Mouse (Mus musculus) adrenal gland, adult 18-20 months (tissue): ENCODE data around the gene Blvrb. TPM values are rescaled to one million over a fixed set of nuclear protein-coding genes. Genes with fewer than 3 reads are reported as not detected.
"Not testable (repeated sequence)": the region's sequence is repeated elsewhere in the genome, so short reads cannot be mapped to it uniquely, and the experiment has no call there.

Experiments used
- DNase-seq, 2 experiments: peaks; one replicate each; pipeline ENCODE4 v3.0.0; 2021 to 2022; ENCODE audit warnings: low spot score in 2 of 2
- total RNA-seq, 2 experiments: library from RNA; stranded (reverse); gene quantifications; 1 replicate in 1 of 2; 2 replicates in 1 of 2; pipeline ENCODE4 v1.2.3; 2021

The Blvrb gene
- total RNA-seq, 2 experiments from 2014 or later, result 40.1 to 56.1 TPM

DNA sequence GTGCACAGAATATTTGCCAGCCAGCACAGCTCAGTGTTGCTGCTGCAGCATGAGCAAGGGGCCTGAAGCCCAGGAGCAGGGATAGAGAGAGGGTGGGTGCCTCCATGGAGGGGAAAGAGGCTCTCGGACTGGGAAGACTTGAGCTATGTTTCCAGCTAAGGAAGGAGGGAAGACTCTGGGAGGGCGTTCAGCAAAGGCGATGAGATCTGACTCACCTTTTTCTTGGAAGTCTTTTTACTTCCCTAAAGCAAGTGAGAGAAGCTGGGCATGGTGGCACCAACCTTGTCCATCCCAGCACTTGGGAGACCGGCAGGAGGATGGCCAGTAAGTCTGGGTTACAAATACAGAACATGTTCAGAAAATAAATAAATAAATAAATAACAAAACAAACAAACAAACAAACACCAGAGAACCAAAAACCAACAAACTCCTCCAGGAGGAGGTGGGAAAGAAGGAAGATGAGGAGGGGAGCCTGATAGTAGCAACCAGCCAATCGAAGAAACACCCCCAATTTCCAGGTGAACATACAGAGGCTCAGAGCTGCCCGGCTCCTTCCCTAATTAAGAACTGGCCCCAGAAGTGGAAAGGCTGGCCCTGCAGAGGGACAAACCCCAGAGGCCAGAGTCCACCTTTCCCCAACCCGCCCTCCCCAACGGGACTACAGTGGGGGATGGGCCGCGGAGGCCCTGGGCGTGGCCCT, 33.3 kb downstream of the Blvrb start:
- no peak for DNase-seq

- peak; percentile 82 to 84 for DNase-seq
Observed at GRCm38 (mm10) chr7:27481627-27481969, 33.8 kb downstream of the Blvrb start.

GRCm38 (mm10) chr7:27483860-27484259, 36.1 kb downstream of the Blvrb start:
- DNase-seq, result no peak

- DNase-seq, result peak in 1 of 2 experiments; percentile 34
Observed at GRCm38 (mm10) chr7:27486102-27486769, 38.5 kb downstream of the Blvrb start.

DNA sequence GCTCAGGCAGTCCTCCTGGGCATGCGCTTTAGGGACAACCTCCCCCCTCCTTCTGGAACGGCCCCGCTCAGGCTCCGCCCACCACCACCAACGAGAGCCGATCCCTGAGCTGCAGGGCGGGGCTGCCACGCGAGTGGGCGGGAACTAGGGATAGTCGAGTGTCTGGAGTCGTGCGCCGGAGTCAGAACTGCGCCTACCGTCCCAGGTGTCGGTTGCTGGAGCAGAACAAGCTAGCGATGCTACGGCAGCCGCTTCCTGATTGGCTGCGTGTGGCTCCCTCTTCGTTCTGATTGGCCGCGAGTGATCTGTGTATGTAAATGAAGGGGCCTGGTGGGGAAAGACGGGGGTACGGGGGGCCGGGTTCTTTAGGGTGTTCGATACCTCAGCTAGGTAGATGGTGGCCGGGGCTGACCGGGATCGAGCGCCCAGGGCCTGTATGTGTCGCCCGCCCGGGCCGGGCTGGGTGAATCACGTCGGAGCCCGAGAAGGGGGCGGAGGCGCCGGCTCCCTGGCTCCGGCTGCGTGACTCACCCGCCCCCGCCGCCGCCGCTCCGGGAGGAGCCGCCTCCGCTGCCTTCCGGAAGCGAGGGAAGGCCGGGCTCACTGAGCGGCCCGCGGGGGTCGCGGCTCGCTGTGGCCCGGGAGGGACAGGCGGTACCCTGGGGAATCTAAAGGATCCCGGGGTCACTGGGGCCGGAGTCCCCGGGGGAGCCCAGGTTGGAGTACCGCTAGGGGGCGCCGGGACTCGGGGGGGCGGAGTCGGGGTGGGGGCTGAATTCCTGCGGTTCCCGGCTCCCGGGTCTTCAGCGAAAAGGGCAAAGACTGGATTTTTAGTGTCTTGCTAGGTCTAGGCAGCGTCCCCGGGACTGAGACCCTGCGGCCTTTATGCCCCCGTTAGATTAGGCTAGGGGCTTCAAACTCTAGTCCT, 39.3 kb downstream of the Blvrb start, which contains the start of gene Sertad1:
Gene Sertad1, plus strand, starts transcription at position 141 of the 928 bp plus-strand sequence.
- peak; percentile 100 for DNase-seq

- DNase-seq, result peak; percentile 56 to 67
Observed at GRCm38 (mm10) chr7:27487740-27488268, 40.0 kb downstream of the Blvrb start.

- peak in 1 of 2 experiments; percentile 37 for DNase-seq
Observed at GRCm38 (mm10) chr7:27489270-27489869, 41.6 kb downstream of the Blvrb start.

DNA sequence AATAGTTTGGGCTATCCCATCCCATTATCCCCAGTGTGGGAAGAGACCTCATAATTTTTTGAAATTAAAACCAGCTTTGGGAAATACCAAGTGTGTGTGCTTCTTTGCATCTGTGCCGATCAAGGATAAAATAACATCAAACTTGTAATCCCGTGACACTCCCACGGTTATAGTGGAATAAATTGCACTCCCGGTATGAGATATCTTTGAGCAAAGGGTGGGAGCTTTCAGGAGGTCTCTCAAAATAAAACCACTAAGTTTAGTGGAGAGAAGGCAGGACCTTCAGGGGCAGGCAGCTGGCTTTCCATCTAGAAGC, 42.4 kb downstream of the Blvrb start:
- no peak for DNase-seq

DNA sequence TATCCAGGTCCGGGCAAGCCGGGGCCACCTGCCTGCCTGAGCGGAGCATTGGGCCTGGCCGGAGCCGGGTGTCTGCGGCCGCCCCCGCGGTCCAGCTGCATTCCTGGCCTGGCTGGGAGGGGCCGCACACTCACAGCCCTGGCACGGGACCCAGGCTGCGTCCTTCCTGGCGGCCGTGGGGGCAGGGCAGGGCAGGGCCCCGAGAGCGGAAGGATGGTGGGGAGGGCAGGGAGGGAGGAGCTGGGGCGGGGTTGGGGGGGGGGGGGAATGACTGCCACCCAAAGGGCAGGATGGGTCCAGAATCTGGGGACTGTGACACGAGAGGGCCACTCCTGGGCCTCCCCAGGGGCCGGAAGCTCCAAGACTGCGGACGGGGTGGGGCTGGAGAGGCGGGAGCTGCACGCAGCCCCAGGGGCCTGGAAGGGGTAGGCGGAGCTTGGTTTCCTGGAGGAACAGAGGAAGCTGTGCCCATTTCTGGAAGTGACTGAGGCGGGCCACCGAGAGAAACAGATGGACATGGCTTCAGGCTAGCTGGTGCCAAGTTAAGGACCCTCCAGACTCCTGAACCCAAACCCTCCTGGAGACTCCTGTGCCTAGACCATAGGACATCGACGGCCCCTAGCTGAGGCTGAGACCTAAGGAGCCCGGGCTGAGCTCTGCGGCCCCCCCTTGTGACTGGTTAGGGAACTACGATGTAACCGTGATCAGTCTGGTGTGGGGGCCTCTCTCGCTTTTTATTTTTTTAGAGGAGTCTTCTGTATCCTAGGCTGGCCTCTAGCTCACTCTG, 43.0 kb downstream of the Blvrb start:
- DNase-seq, result peak; percentile 90 to 94

- DNase-seq, result no peak
Observed at GRCm38 (mm10) chr7:27491856-27492255, 44.1 kb downstream of the Blvrb start.

DNA sequence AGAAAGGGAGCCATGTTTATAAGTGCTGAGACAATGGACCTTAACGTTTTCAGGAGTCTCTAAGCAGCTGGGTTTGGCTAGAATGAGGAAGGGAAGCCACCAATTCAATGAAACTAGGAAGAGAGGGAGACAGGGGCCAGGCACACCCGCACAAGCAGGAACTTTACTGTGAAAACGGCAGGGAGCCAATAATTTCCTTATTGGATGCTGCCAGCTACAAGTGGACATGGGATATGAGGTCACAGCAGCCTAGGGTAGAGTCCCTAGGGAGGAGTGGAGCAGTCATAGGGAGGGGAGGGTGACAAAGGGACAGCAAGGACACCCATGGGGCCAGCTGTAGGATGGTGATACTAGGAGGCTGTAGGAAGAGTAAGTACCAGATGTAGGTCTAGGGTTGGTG, 45.2 kb downstream of the Blvrb start:
- DNase-seq, result no peak

DNA sequence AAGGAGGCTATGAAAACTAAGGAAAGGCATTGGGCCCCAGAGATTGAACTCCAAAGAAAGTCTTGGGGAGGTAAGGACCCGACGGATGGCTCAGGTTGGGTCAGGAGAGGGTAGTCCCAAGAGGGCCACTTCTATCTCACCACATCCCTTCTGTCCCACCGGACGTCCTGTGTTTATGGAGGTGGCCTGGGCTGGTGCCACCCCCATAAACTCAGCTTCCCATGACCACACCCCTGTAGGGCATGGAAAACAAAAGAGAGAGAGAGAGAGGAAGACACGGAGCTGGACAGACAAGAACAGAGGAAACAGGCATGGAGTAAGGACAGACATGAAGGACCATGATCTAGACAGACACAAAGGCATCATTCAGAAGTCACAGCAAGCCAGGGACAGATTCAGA, 45.7 kb downstream of the Blvrb start:
- no peak for DNase-seq

DNA sequence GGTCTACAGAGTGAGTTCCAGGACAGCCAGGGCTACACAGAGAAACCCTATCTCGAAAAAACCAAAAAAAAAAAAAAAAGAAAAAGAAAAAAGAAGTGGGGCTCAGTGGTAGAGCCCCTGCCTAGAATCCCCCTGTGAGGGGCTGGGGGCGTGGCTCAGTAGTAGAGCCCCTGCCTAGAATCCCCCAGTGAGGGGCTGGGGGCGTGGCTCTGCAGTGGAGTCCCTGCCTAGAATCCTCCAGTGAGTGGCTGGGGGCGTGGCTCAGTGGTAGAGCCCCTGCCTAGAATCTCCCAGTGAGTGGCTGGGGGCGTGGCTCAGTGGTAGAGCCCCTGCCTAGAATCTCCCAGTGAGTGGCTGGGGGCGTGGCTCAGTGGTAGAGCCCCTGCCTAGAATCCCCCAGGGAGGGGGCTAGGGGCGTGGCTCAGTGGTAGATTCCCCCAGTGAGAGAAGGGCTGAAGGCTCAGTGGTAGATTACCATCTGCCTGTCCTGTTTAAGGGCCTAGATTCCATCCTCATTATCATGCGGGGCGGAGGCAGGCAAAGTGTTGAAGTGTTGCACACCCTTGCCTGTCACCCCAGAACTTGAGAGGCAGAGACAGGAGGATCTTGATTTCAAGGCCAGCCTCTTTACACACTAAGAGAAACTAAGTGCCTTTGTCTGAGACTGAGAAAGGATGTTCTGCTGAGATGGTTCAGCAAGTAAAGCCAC, 47.0 kb downstream of the Blvrb start:
- not testable (repeated sequence) for DNase-seq

DNA sequence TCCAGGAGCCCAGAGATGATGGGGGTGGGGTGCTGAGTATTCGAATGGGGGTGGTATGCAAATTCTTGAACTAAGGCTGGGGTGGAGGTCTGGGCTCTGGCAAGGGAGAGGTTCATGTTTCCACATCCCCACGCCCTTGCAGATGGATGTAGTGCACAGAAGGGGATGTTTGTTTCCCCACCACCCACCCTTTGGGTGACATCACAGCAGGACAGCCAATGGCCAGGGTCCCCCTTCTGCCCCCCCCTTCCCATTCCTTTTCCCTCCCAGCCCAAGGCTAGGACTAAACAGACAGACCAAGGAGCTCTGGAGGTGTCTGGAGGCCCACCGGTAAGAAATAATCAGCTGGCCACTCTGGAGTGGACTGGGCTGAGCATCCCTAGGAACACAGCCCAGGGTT, 51.3 kb downstream of the Blvrb start, which contains the start of gene Prx:
Gene Prx, plus strand, starts transcription at position 289 of the 400 bp plus-strand sequence.
- DNase-seq, result no peak

DNA sequence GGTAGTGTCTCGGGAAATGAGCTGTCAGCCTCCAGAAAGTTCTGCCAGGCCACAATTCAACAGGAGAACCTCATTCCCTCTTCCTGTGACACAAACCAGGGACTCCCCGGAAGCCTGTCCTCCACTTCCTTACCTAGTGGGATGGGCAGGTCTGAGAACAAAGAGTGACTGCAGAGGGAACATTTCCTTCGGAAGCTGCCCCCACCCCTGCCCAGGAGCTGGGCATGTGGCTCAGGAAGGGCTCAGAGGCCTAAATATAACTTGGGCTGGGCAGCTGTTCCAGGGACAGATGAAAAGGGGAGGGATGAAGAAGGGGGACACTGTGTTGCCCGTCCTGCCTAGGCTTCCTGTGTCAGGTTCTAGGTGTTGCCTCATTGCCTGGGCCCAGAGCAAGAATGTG, 53.8 kb downstream of the Blvrb start:
- DNase-seq, result peak in 1 of 2 experiments; percentile 38

DNA sequence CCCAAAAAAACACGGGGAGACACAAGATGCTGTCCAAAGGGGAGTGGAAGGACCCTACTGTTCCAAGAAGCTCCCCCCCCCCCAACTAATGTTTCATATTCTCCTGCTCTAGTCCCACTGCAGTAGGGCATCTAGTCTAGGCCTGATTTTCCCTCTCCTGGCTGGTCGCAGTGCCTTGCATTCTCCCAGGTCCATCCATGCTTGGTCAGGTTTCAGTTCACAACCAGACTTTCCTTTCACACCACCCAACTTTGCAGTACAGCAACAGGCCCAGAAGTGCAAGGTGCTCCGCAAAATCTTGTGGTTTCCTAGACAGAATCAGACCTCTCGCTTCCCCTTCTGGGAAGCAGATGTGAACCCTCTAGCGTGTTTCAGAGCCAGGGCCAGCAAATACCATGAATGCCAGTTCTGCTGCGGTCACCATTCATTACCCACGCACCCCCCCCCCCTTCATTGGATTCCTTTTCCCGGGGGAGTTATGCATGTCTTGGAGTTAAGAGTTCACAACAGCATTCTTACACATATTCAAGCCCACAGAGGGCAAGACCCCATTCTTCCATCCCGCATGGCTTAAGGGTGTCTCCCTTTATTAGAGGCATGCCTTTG, 59.1 kb downstream of the Blvrb start:
- no peak for DNase-seq

- peak; percentile 98 for DNase-seq
Observed at GRCm38 (mm10) chr7:27507711-27508647, 60.2 kb downstream of the Blvrb start.

DNA sequence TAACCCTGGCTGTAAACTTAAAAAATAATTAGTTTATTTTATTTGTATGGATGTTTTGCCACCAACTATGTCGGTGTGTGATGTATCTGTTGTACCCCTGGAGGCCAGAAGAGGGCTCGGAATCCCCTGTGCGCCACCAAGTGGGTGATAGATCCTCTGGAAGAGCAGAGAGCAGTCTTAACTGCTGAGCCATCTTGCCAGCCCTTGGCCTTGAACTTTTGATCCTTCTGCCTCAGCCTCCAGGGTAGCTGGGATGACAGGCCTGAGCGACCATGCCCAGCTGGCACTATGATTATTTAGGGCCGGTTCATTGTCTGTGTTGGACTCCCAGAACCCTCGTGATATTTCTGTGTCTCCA, 60.8 kb downstream of the Blvrb start:
- DNase-seq, result peak; percentile 51 to 52
